Mouse (Mus musculus) heart, embryonic 16.5 days (tissue): ENCODE measurements around the gene Nemf. TPM values are rescaled to one million over a fixed set of nuclear protein-coding genes. Genes with fewer than 3 reads are reported as not detected.
"Not testable (repeated sequence)": the region's sequence is repeated elsewhere in the genome, so short reads cannot be mapped to it uniquely, and the experiment has no call there.

Experiments
- ATAC-seq: fragments of 200-750 bp; cut with Nextera tagmentation; replicated peaks from 2 replicates; pipeline ENCODE4 v1.8.0; 2017; ENCODE audit warnings: moderate number of reproducible peaks; ENCODE audit not compliant: insufficient read depth, low FRiP score; ENCODE audit errors: extremely low read depth
- H3K27ac ChIP-seq: fragments of 300-500 bp; sonication (generic); 2 replicates; pipeline ENCODE4 v1.5.1; 2014; ENCODE audit warnings: mild to moderate bottlenecking, low read length, control low read depth, moderate library complexity
- H3K27me3 ChIP-seq: fragments of 300-500 bp; sonication (generic); 2 replicates; pipeline ENCODE4 v1.6.1; 2014; ENCODE audit warnings: low read length, mixed read lengths; ENCODE audit not compliant: control insufficient read depth, insufficient read depth
- H3K36me3 ChIP-seq: fragments of 300-500 bp; sonication (generic); 2 replicates; pipeline ENCODE4 v1.6.1; 2014; ENCODE audit not compliant: control insufficient read depth, insufficient read depth
- H3K4me1 ChIP-seq: fragments of 300-500 bp; sonication (generic); 2 replicates; pipeline ENCODE4 v1.6.1; 2014; ENCODE audit warnings: low read length, mixed read lengths; ENCODE audit not compliant: control insufficient read depth, insufficient read depth
- H3K4me2 ChIP-seq: fragments of 300-500 bp; sonication (generic); 2 replicates; pipeline ENCODE4 v1.6.1; 2014; ENCODE audit warnings: low read depth, mild to moderate bottlenecking, control low read depth, low read length
- H3K4me3 ChIP-seq: fragments of 300-500 bp; sonication (generic); 2 replicates; pipeline ENCODE4 v1.5.1; 2014; ENCODE audit warnings: mild to moderate bottlenecking, control low read depth, low read length
- H3K9ac ChIP-seq: fragments of 300-500 bp; sonication (generic); 2 replicates; pipeline ENCODE4 v1.6.1; 2014; ENCODE audit warnings: low read length, control low read depth
- H3K9me3 ChIP-seq: fragments of 300-500 bp; sonication (generic); replicated peaks from 2 replicates; pipeline ENCODE4 v1.6.1; 2016; ENCODE audit warnings: low read length; ENCODE audit not compliant: control insufficient read depth
- WGBS: fragments of 180-500 bp; shearing (Covaris S2); extraction: QIAGEN DNeasy Blood & Tissue Kit; methylation state at CpG from one replicate; pipeline ENCODE4 v1.1.7; 2014; 5-methylcytosine and 5-hydroxymethylcytosine counted together
- polyA plus RNA-seq: library from polyadenylated mRNA; unstranded; fragments of >200 nt; fragmentation: Nextera tagmentation; extraction: Ambion mirVana; gene quantifications from 2 replicates; pipeline ENCODE4 v1.2.1, GENCODE M21; 2015

The Nemf gene
- polyA plus RNA-seq, 1 experiment from 2014 or later: 68.5 TPM

DNA sequence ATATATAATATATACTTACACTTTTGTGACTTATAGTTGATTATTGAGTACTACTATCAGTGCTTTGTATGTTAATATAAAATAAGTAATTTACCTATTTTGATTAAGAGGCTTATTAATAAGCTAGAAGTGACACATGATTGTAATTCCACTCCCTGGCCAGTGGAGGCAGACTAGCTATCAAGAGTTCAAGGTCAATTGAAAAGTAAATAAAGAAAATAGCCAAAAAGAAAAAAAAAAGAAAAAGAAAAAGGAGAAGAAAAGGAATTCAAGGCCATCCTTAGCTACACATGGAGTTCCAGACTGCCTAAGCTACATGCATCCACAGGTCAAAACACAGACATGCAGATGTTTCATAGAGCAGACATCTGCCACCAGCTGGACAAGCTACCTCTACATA lies 9.5 kb upstream of the Nemf start:
- Histone ChIP-seq H3K9ac (no peak overlapping the region), H3K36me3 (no peaks in the 10 kb centered on the region), H3K4me1 (peaks cover 21% of the 10 kb centered on the region), H3K27me3 (no peaks in the 10 kb centered on the region), H3K4me3 (no peak overlapping the region), H3K27ac (no peak overlapping the region), H3K9me3 (no peaks in the 10 kb centered on the region), H3K4me2 (no peak overlapping the region)
- no peak for ATAC-seq

DNA sequence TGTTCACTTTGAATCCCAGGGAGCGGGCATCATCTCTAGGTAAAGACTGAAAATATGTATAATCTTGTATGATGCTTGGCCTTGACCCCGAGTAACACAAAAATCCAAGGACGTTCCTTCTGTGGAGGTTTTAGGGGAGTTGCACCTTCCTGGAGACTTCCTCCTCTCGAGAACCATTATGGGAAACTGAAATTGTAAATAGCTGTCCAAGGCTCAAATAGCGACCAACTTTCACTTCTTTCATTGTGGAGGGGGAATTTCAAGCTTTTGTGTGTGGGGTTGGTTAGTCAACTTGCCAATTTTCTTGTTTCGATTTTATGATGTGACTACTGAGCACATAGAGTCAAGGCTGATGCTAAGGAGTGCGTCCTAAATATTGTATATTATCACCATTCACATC lies 8.8 kb upstream of the Nemf start:
- Histone ChIP-seq H3K4me3 (no peak overlapping the region), H3K27me3 (no peaks in the 10 kb centered on the region), H3K9me3 (no peaks in the 10 kb centered on the region), H3K4me2 (no peak overlapping the region), H3K9ac (no peak overlapping the region), H3K4me1 (peaks cover 19% of the 10 kb centered on the region), H3K36me3 (no peaks in the 10 kb centered on the region), H3K27ac (no peak overlapping the region)
- 76% methylated on average over 7 of the region's 7 CpGs for WGBS
- no peak for ATAC-seq

DNA sequence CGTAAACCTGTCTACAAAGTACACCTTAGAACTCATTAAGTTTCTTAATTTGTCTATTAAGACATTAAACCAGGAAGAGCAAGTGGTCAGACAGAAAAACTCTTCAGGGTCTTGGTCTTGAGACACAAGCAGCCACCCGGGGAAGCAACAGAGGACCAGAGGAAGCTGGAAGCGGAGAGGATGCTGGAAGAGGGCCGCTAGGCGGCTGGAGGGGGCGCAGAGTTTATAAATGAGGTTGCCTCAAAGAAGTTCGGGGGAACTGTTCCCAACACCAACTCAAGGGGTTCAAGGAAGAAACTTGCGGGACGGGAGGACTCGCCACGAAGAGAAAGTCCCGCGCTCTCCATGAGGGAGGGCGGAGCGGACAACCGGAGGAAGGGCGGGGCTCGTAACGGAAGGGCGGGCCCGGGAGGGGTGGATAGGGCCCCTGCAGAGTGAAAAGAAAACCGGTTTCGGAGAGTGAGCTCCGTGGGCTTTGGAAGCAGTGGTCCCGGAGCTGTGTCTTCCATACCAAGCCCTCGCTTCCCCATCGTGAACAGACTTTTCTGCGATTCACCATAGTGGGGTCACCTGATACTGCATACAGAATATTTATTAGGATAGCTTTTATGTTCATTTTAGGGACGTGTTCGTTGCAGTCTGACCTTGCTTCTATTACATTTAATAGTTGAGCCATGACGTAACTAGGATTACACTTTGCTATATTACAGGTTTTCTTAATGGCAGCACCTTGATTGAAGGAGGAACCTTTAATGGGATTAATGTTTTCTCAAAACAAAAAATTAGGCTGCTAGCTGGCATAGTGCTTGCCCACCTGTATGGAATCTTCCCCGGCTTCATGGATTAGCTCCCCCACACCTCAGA lies 7.2 kb upstream of the Nemf start:
- Histone ChIP-seq H3K36me3 (no peaks in the 10 kb centered on the region), H3K9ac (peak overlapping the region; percentile 82), H3K27me3 (no peaks in the 10 kb centered on the region), H3K4me3 (peak overlapping the region; percentile 67), H3K9me3 (no peaks in the 10 kb centered on the region), H3K4me1 (peaks cover 18% of the 10 kb centered on the region), H3K27ac (peak overlapping the region; percentile 85), H3K4me2 (peak overlapping the region; percentile 66)
- peak; percentile 45 for ATAC-seq
- WGBS: 3% methylated on average over 32 of the region's 32 CpGs

DNA sequence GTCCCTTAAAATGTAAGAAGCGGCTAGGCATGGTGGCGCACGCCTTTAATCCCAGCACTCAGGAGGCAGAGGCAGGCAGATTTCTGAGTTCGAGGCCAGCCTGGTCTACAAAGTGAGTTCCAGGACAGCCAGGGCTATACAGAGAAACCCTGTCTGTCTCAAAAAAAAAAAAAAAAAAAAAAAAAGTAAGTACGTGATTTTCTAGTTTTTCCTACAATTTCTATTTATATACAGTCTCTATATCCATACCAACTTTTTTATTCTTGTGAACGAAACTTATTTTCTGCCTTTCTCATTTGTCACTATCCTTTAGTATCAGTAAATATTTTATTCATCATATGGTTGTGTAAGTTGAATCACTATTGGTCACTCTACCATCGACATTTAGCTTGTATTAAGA lies 6.1 kb upstream of the Nemf start:
- H3K4me1 ChIP-seq: peaks cover 18% of the 10 kb centered on the region
- H3K4me3 ChIP-seq, H3K9ac ChIP-seq, H3K36me3 ChIP-seq, ATAC-seq, H3K9me3 ChIP-seq, H3K27ac ChIP-seq, H3K27me3 ChIP-seq, H3K4me2 ChIP-seq: not testable (repeated sequence)
- 94% methylated on average over 7 of the region's 7 CpGs for WGBS

DNA sequence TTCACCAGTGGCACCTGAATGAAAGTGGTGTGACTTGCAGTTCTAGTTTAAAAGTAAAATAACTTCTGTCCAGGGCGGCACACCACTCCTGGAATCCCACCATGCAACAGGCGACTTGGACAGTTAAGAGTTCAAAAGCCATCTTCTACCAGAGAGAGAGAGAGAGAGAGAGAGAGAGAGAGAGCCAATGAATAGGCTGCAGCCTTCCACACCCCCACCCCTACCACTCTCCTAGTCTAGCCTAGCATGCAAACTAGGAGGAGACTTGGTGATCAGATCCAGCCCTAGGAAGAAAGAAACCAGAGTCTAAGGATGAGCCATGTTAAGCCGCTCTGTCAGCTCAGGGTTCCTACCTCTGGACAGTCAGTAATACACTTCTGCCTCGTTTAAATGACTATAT lies 5.4 kb upstream of the Nemf start:
- Histone ChIP-seq H3K9ac (no peak overlapping the region; the same call in 1 of the 2 replicates), H3K4me3 (peak overlapping the region; percentile 72; the same call in 1 of the 2 replicates), H3K36me3 (no peaks in the 10 kb centered on the region), H3K4me2 (peak overlapping the region; percentile 89), H3K4me1 (peaks cover 20% of the 10 kb centered on the region), H3K27me3 (no peaks in the 10 kb centered on the region), H3K27ac (peak overlapping the region; percentile 97), H3K9me3 (no peaks in the 10 kb centered on the region)
- no peak for ATAC-seq
- WGBS: 35% methylated on average over 4 of the region's 4 CpGs

DNA sequence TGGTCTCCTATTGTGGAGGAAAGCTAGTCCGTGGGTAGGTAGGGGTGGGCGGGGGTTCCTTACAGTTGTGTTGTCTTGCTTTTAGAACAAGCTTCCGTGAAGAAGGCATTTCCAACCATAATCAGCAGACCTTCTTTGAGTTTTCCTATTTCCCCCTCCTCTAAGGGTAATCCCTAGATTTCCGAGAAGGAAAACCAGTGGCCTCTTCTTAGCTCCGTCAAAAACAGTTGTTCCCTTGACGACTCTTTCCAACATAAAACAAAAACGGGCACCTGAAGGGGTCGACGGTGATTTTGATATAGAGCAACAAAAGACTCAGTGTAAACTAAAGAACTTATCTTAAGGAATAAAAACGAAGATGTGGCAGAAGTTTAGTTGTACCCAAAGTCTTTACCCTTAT lies 5.0 kb upstream of the Nemf start:
- WGBS: 3% methylated on average over 10 of the region's 10 CpGs
- ATAC-seq: no peak; the same call in 1 of the 2 replicates
- H3K27me3 ChIP-seq: no peaks in the 10 kb centered on the region
- peak overlapping the region; percentile 97 for H3K27ac ChIP-seq
- H3K4me2 ChIP-seq: peak overlapping the region; percentile 89
- H3K4me3 ChIP-seq: peak overlapping the region; percentile 72
- no peaks in the 10 kb centered on the region for H3K36me3 ChIP-seq
- peaks cover 20% of the 10 kb centered on the region for H3K4me1 ChIP-seq
- peak overlapping the region; percentile 83 for H3K9ac ChIP-seq
- no peaks in the 10 kb centered on the region for H3K9me3 ChIP-seq

DNA sequence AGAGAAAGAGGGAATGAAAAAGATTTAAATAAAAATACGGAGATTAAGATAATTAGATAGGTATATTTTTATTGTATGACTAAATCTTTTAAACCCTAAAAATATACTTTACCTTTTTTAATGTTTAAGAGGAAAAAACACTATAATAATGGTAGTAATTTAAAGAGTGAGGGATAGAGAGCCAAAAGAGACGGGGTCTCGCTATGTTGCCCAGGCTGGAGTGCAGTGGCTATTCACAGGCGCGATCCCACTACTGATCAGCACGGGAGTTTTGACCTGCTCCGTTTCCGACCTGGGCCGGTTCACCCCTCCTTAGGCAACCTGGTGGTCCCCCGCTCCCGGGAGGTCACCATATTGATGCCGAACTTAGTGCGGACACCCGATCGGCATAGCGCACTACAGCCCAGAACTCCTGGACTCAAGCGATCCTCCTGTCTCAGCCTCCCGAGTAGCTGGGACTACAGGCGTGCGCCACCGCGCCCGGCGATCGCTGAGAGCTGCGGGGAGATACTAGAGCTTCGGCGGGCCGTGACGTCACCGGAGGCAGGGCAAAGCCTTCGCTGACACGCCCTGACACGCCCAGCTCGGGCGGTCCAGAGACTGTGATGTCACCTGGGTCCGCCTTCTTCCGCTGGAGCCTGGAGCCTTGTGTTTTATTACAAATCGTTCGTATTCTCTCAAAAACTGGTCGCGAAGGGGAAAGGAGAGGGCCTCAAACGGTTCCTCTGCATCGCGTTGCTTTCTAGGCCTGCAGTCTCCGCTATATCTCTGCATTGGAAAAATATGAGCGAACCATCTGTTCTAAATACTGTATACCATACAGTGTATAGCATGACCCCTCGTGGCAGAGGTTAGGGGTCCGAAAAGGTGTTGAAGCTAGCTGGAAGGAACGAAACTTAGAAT lies 4.3 kb upstream of the Nemf start:
- H3K9me3 ChIP-seq, H3K27me3 ChIP-seq, H3K36me3 ChIP-seq: not testable (repeated sequence)
- Histone ChIP-seq H3K4me3 (peak overlapping the region; percentile 72), H3K4me1 (peaks cover 20% of the 10 kb centered on the region), H3K9ac (peak overlapping the region; percentile 83), H3K4me2 (peak overlapping the region; percentile 89), H3K27ac (peak overlapping the region; percentile 97)
- under 1% methylated on average over 39 of the region's 50 CpGs for WGBS
- ATAC-seq: peak; percentile 93

DNA sequence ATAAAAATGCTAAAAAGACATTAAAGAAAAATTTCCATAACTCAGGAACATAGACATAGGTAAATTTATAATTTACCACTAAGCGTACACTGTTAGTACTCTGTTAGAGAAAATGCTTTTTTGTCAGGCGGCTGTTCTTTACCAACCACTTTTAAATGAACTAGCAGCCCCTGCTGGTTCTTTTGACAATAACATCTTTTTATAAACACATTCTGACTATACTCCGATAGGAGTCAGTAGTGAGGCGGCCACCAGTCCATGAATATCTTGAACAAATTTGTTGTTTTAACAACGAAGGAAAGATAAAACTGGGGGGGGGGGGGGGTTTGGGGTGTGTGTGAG lies 3.7 kb upstream of the Nemf start:
- ATAC-seq: no peak
- no peak overlapping the region for H3K4me2 ChIP-seq
- WGBS: 15% methylated on average over 5 of the region's 5 CpGs

DNA sequence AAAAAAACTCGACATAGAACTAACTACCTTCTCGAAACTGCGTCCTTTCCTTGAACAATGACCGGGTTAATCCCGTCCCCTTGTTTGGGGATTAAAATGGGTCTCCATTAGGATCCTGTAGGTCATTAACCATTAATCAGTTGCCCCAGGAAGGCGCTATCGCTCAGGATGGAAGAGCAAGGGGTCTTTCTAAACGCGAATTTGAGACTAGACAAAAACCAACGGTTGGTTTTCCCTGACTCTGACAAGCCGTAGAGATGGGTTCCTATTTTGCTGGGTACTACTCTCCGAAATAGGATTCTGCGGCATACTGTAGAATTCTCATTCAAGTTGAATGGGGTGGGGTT lies 308 bp upstream of the Nemf start:
- H3K9ac ChIP-seq: peak overlapping the region; percentile 97
- no peaks in the 10 kb centered on the region for H3K27me3 ChIP-seq
- H3K27ac ChIP-seq: peak overlapping the region; percentile 75
- no peaks in the 10 kb centered on the region for H3K9me3 ChIP-seq
- H3K4me3 ChIP-seq: peak overlapping the region; percentile 79
- WGBS: 4% methylated on average over 13 of the region's 13 CpGs
- ATAC-seq: no peak
- H3K4me1 ChIP-seq: peaks cover 13% of the 10 kb centered on the region
- peak overlapping the region; percentile 80 for H3K4me2 ChIP-seq
- peaks cover 9% of the 10 kb centered on the region for H3K36me3 ChIP-seq

More for the DNA sequence above, 3.7 kb upstream of the Nemf start:
- no peaks in the 10 kb centered on the region for H3K9me3 ChIP-seq
- H3K4me3 ChIP-seq: no peak overlapping the region
- H3K9ac ChIP-seq: no peak overlapping the region
- no peaks in the 10 kb centered on the region for H3K36me3 ChIP-seq
- no peaks in the 10 kb centered on the region for H3K27me3 ChIP-seq
- H3K4me1 ChIP-seq: peaks cover 23% of the 10 kb centered on the region
- no peak overlapping the region for H3K27ac ChIP-seq
